Mouse (Mus musculus) adrenal gland, postnatal 25 days (tissue): ENCODE data around the gene Bckdk. TPM values are rescaled to one million over a fixed set of nuclear protein-coding genes. Genes with fewer than 3 reads are reported as not detected.
A peak's percentile ranks its signal among the peaks of the same experiment; 100 is the strongest.
"Not testable (repeated sequence)": the region's sequence is repeated elsewhere in the genome, so short reads cannot be mapped to it uniquely, and the experiment has no call there.

Experiments
- DNase-seq: peaks from one replicate; pipeline ENCODE4 v3.0.0; 2021; ENCODE audit warnings: mixed read lengths
- total RNA-seq: library from RNA; stranded (reverse); gene quantifications from 2 replicates; pipeline ENCODE4 v1.2.3, GENCODE M21; 2021

Bckdk gene
- total RNA-seq, 1 experiment from 2014 or later = 123 TPM

DNA sequence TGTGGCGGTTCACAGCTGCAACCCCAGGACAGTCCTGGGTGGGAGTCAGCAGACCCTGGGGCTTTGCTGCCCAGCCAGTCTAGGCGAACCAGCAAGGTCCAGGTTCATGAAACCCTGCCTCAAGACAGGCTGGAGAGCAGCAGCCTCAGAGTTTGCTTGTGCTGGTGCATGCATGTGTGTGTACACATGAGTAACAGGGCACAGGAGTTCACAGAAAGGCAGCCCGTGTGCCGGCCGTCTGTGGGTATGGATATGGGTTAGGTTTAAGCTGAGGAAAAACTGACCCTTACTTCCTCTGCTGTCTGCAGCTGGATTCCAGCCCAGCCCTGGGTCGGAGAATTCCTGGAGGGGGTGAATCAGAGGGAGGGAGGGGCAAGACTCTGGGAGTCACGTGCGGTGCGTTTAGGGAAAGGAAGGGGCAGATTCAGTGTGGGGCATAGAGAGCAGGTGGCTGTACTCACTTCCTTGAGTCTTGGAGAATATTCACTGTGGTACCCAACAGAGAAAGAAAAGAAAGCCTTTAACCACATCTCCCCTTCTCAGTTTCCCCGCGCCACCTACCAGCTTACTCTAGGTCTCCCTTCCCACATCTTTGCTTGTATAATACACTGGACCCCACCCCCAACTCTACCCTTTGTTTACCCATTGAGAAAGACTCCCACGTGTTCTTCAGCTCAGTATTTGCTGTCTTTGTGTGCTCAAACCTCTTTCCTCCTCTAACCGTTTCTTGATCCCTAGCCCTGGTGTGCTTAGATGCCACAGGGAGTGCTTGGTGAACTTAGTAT lies 27.7 kb downstream of the Bckdk start:
- peak; percentile 67 for DNase-seq

DNA sequence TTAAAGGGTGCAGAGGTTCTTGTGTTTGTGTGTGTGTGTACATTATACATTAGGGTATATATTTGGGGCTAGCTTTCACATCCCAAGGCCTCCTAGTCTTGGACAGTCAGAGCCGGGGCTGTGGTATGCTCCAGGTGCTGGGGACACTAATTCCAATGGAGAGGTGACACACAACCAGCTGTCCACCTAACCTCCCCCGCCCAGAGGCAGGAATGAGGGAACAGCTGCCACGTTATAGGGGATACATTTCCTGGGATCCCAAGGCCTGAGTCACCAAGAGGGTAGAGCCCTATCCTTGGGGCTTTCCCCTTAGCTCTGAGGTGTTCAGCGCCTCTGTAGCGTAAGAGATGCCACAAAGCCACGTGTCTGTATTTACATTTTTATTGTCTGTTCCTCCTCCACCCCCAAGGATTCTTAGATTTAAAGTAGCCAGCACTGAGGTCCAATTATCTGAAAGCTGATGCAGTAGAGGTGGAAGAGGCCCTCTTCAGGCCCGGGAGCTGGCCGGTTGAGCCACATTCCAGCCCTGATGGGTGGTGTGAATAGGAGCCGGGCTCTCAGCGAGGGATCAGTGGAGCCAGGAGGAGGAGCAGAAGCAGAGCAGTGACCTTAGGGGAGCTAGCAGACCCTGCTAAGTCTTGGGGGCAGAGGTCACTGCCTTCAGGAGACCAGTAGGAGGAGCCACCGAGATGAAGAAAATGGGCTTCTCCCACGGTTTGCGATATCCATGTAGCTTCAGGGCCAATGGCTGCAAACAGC lies 28.6 kb downstream of the Bckdk start:
- no peak for DNase-seq

DNA sequence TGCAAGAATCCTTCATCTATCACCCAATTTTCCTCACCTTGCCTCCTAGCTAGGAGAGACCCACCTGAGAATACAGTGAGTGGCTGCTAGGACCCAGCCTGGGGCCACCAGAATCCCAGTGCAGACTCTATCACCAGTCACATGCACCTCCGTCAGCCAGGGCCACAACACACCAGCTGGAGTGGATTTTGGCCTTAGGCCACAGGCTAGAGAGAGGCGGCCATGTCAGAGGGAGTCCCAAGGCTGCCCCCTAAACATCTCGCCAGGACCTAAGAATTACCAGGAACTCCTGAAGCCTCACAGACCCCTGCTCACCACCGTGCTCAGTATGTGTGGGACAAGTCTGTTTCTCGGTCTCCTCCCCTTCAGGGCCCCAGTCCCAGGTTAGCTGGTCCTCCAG lies 30.2 kb downstream of the Bckdk start:
- no peak for DNase-seq

DNA sequence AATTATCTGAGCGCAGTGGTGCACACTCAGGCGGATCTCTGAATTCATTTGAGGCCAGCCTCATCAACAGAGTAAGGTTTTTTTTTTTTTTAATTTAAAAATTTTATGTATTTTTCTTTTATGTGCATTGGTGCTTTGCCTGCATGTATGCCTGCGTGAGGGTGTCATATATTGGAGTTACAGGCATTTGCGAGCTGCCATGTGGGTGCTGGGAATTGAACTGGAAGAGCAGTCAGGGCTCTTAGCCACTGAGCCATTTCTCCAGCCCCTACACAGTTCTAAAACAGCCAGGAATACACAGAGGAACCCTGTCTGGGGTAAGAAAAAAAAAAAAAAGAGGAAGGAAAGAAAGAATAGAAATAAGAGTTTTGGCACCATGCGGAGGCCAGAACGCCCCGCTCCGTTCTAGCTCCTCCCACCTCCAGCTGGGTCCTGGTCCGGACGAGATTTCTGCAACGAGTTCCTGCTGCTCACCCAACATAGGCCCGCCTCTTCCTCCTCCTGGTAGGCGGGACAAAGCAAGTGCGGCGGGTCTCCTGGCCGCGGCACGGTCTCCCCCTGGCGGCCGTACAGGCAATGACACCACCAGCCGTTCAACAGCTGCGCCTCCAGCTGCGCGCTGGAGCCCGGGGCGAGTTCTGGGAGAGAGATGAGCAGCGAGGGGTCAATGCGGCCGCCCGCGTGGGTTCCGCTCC lies 31.3 kb downstream of the Bckdk start:
- peak; percentile 94 for DNase-seq

DNA sequence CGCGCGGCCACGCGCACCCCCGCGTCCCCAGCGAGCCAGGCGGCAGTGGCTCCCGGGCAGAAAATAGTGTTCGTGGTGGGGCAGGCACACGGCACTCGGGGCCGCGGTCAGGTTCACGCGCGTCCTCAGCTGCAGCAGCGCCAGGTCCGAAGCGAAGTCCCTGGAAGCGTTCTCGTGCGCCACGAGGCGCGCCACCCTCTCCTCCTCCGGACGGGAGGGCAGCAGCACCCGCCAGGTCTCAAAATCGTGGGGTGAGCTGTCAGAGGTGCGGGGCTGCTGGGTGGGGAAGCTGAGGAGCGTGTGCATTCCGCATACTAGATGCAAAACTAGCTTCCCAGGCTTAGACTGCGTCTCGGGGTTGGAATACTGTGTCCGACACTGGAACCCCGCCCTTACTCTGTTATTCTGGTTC lies 31.9 kb downstream of the Bckdk start:
- no peak for DNase-seq

DNA sequence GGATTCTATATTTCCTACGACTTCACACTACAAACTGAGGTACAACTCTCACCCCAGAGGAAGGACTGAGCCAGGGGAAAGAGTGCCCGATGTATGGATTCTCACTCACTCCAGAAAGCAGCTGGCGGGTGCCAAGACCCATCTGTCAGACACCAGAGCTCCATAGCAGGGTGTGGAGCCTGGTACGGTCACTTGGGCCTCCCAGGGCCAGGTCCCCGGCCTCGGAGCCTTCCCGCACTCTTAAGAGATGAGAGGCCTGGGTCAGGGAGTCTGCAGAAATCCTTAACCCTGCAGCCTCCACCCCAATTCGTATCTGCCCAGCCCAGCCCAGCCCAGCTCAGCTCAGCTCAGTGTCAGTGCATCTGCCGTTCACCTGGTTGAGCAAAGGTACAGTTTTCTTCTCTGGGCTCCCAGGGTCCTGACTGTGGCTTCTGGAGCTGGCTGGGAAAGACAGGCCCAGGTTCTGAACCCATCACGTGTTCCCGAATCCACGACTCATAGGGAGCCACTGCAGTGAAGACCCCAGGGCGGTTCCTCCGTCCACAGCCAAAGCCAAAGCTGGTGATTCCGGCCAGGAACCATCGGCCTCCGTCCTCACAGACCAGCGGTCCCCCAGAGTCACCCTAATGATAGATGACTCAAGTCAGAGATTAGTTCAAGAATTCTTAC lies 32.5 kb downstream of the Bckdk start:
- DNase-seq = no peak

DNA sequence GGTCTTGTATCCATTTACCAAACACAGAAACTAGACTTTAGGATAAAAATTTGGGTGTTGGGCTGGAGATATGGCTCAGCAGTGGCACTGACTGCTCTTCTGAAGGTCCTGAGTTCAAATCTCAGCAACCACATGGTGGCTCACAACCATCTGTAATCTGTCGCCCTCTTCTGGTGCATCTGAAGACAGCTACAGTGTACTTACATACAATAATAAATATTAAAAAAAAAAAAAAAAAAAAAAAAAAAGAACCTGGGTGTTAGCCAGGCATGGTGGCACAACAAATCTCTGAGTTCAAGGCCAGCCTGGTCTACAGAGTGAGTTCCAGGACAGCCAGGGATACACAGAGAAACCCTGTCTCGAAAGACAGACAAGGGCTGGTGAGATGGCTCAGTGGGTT lies 38.2 kb downstream of the Bckdk start:
- DNase-seq = not testable (repeated sequence)

DNA sequence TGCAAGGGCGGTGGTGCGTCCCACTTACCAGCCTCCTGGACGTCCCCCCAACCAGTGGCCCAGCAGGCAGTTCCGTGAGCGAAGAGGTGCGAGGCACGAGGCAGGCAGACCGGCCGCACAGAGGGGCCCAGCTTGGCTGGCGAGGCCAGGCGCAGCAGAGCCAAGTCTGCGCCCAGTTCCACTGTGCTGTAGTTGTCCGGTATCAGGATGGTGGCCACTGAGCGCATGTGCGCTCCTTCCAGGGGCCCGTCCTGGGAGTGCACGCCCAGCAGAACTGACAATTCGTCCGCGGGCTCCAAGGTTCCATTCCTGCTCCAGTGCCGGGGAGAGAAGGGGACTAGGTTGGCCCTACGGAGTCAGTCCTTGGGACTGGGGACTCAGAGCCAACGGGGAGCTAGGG lies 40.7 kb downstream of the Bckdk start:
- DNase-seq = peak; percentile 31

DNA sequence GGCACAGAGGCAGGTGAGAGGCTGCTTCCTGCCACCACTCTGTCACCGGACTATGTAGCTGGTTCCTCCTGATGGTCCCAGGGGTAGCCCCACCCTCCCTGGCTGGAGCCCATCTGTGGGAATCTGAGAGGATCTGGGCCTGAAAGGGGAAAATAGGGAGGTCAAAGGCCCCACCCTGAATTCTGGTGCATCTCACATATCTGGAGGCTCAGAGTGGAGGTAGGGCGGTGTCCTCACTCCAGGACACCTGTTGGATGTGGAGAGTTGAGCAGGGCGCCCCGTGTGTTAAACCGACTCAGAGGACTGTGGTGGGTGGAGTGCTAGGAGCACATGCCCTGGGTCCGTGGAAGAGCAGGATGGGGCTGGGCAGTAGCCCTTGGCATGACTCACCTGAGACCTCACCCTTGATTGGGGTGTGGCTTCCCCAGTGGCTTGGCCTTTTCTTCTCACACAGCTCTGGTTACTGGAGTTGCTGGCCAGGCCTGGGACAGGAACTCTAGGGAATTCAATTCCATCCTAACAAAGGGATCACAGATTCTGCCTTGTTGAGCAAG lies 42.7 kb downstream of the Bckdk start, which contains the start of gene Prss36:
Prss36 (minus strand) TSS at position 256 of the 554 bp plus-strand sequence.
- DNase-seq = no peak

DNA sequence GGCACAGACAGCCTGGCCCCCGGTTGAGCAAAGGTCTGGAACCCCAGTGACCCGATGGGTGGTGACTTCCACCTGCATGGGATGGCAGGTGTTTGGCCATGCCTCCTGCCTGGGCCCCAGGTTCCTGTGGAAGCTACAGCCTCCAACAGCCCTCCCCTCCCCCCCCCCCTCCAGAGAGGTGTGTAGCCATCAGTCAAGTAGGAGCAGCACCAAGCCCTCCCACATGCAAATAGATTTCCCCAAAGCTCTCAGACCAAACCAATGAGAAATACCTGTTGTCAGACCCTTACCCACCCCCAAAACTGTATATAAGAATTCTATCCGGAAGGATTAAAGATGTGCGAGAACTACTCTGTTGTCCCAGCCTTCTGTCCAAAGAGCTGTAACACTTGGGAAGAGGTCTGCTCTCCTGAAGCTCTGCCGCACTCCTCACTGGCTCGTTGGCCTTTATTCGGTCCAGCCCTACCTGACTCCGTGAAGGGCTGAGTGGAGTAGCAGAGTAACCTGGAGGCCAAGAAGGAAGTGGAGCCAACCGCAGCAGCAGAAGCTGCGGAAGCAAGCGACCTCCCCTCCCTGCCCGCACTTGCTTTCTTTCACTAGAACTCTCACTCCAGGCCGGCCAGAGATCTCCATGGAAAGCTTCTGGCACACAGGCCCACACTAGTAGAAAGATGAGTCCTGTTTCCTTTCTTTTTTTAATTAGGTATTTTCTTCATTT lies 49.1 kb downstream of the Bckdk start:
- no peak for DNase-seq

DNA sequence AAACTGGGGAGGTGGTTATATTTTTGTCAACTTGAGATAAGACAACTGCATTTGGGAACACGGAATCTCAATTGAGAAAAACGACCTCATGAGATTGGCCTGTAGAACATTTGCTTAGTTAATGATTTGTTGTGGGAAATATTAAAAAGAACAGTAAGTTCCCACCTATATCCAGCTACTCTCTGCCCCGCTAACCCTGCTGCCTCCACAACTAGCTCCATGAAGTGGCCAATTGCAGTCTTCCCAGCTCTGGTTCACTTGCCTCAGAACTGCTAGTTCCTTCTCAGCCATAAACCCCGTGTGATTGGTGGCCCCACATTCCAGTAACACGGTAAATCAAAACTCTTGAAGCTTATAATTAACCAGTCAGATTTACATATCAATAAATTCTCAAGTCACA lies 55.5 kb downstream of the Bckdk start:
- DNase-seq = no peak

Other genes with a start within 250 kb of the Bckdk start
- 64.9 and 114 TPM in 2 replicates for gene Bcl7c, start 195.1 kb upstream of the Bckdk start, total RNA-seq
- gene Ctf1, start 191.3 kb upstream of the Bckdk start, total RNA-seq = 2.5 and 2.6 TPM in 2 replicates
- gene Ctf2, start 171.9 kb upstream of the Bckdk start, total RNA-seq = not detected in 2 replicates
- gene Fbxl19, start 159.5 kb upstream of the Bckdk start, total RNA-seq = 18.3 and 18.5 TPM in 2 replicates
- gene Orai3, start 134.3 kb upstream of the Bckdk start, total RNA-seq = 31.5 and 37.2 TPM in 2 replicates
- 36.9 and 49.8 TPM in 2 replicates for gene Setd1a, start 127.4 kb upstream of the Bckdk start, total RNA-seq
- gene Gm49388, start 118.5 kb upstream of the Bckdk start, total RNA-seq = 4.4 and 6.9 TPM in 2 replicates
- gene Hsd3b7, start 103.5 kb upstream of the Bckdk start, total RNA-seq = 49.1 and 66.2 TPM in 2 replicates
- gene Stx4a, start 79.8 kb upstream of the Bckdk start, total RNA-seq = 101 and 122 TPM in 2 replicates
- gene Stx1b, start 79.5 kb upstream of the Bckdk start, total RNA-seq = 4.2 and 8.0 TPM in 2 replicates
- 41.2 and 42.2 TPM in 2 replicates for gene Zfp646, start 27.9 kb upstream of the Bckdk start, total RNA-seq
- gene Zfp668, start 27.3 kb upstream of the Bckdk start, total RNA-seq = 9.3 and 11.3 TPM in 2 replicates
- gene Prss53, start 13.1 kb upstream of the Bckdk start, total RNA-seq = 1.2 and 2.2 TPM in 2 replicates
- gene Gm21974, start 8.6 kb upstream of the Bckdk start, total RNA-seq = not detected in 2 replicates
- 69.5 and 76.6 TPM in 2 replicates for gene Vkorc1, start 8.5 kb upstream of the Bckdk start, total RNA-seq
- 30.0 and 32.6 TPM in 2 replicates for gene Kat8, start 8.4 kb downstream of the Bckdk start, total RNA-seq
- 0.15 TPM in 1 of 2 replicates, not detected in the other for gene Prss8, start 26.0 kb downstream of the Bckdk start, total RNA-seq
- gene Prss36, start 42.6 kb downstream of the Bckdk start, total RNA-seq = 4.4 and 9.7 TPM in 2 replicates
- 189 and 309 TPM in 2 replicates for gene Fus, start 63.4 kb downstream of the Bckdk start, total RNA-seq
- 2.8 and 5.5 TPM in 2 replicates for gene Pycard, start 89.8 kb downstream of the Bckdk start, total RNA-seq
- 0.24 TPM in 1 of 2 replicates, not detected in the other for gene Trim72, start 99.9 kb downstream of the Bckdk start, total RNA-seq
- gene Itgam, start 158.6 kb downstream of the Bckdk start, total RNA-seq = 2.5 and 2.9 TPM in 2 replicates
- not detected in 2 replicates for gene Gm49368, start 158.6 kb downstream of the Bckdk start, total RNA-seq
- gene Itgax, start 225.5 kb downstream of the Bckdk start, total RNA-seq = 0.71 and 0.97 TPM in 2 replicates